Mouse (Mus musculus) frontal cortex, postnatal 25 days (tissue): ENCODE measurements around the gene Cd53.

Experiments used
- DNase-seq, 2 experiments: peaks; one replicate each; pipeline ENCODE4 v3.0.0; 2022; ENCODE audit warnings: low spot score in 2 of 2

Gene Cd53

GRCm38 (mm10) chr3:106789930-106790329, at the start of gene Cd53:
TSS of gene Cd53 (minus strand) at chr3:106790149.
- no peak for DNase-seq

- DNase-seq, result no peak
Observed at GRCm38 (mm10) chr3:106832107-106832506, 42.2 kb upstream of the Cd53 start.

- DNase-seq, result no peak
Observed at GRCm38 (mm10) chr3:106826187-106826586, 36.2 kb upstream of the Cd53 start, which contains the start of gene Olfr266. TSS of gene Olfr266 (minus strand) at chr3:106826287.

GRCm38 (mm10) chr3:106817676-106818075, 27.7 kb upstream of the Cd53 start:
- no peak for DNase-seq

GRCm38 (mm10) chr3:106808972-106809695, 19.2 kb upstream of the Cd53 start:
- no peak for DNase-seq

GRCm38 (mm10) chr3:106798079-106798478, 8.1 kb upstream of the Cd53 start:
- no peak for DNase-seq

GRCm38 (mm10) chr3:106788440-106788887, 1.5 kb downstream of the Cd53 start:
- DNase-seq, result no peak

- DNase-seq, result no peak
Observed at GRCm38 (mm10) chr3:106787972-106788371, 2.0 kb downstream of the Cd53 start.

GRCm38 (mm10) chr3:106785130-106785529, 4.8 kb downstream of the Cd53 start:
- no peak for DNase-seq

GRCm38 (mm10) chr3:106771834-106772233, 18.1 kb downstream of the Cd53 start:
- DNase-seq, result no peak

- DNase-seq, result no peak
Observed at GRCm38 (mm10) chr3:106755898-106756297, 34.1 kb downstream of the Cd53 start.

- DNase-seq, result peak; percentile 75 to 84
Observed at GRCm38 (mm10) chr3:106722028-106722945, 67.7 kb downstream of the Cd53 start.

- DNase-seq, result peak; percentile 84 to 93
Observed at GRCm38 (mm10) chr3:106721397-106722027, 68.4 kb downstream of the Cd53 start.
